Mouse (Mus musculus) lung, embryonic 16.5 days (tissue): ENCODE measurements around the gene Mpg. TPM values are rescaled to one million over a fixed set of nuclear protein-coding genes. Genes with fewer than 3 reads are reported as not detected.

Experiments
- ATAC-seq: fragments of 200-750 bp; cut with Nextera tagmentation; 2 replicates; pipeline ENCODE4 v1.8.0; 2017; ENCODE audit warnings: low read depth, mild to moderate bottlenecking, moderate library complexity
- H3K27ac ChIP-seq: fragments of 300-500 bp; sonication (generic); 2 replicates; pipeline ENCODE4 v1.5.1; 2014; ENCODE audit warnings: mild to moderate bottlenecking, control low read depth, low read length
- H3K27me3 ChIP-seq: fragments of 300-500 bp; sonication (generic); 2 replicates; pipeline ENCODE4 v1.6.1; 2014; ENCODE audit warnings: low read depth, low read length, mixed read lengths; ENCODE audit not compliant: control insufficient read depth, insufficient read depth
- H3K36me3 ChIP-seq: fragments of 300-500 bp; sonication (generic); 2 replicates; pipeline ENCODE4 v1.6.1; 2014; ENCODE audit warnings: low read length; ENCODE audit not compliant: control insufficient read depth, insufficient read depth
- H3K4me1 ChIP-seq: fragments of 300-500 bp; sonication (generic); replicated peaks from 2 replicates; pipeline ENCODE4 v1.6.1; 2014; ENCODE audit warnings: low read length, mixed read lengths; ENCODE audit not compliant: control insufficient read depth, insufficient read depth
- H3K4me2 ChIP-seq: fragments of 300-500 bp; sonication (generic); 2 replicates; pipeline ENCODE4 v1.6.1; 2014; ENCODE audit warnings: low read depth, low read length, control low read depth
- H3K4me3 ChIP-seq: fragments of 300-500 bp; sonication (generic); 2 replicates; pipeline ENCODE4 v1.5.1; 2014; ENCODE audit warnings: mild to moderate bottlenecking, low read length, control low read depth
- H3K9ac ChIP-seq: fragments of 300-500 bp; sonication (generic); 2 replicates; pipeline ENCODE4 v1.6.1; 2014; ENCODE audit warnings: low read length, control low read depth
- H3K9me3 ChIP-seq: fragments of 300-500 bp; sonication (generic); 2 replicates; pipeline ENCODE4 v1.6.1; 2016; ENCODE audit warnings: low read length; ENCODE audit not compliant: control insufficient read depth
- WGBS: fragments of 180-500 bp; shearing (Covaris S2); extraction: QIAGEN DNeasy Blood & Tissue Kit; methylation state at CpG from one replicate; pipeline ENCODE4 v1.1.7; 2014; 5-methylcytosine and 5-hydroxymethylcytosine counted together
- polyA plus RNA-seq: library from polyadenylated mRNA; unstranded; fragments of >200 nt; fragmentation: Nextera tagmentation; extraction: Ambion mirVana; gene quantifications from 2 replicates; pipeline ENCODE4 v1.2.1, GENCODE M21; 2015

Gene Mpg
- polyA plus RNA-seq, 1 experiment from 2014 or later = 37.9 TPM

- no peak overlapping the region for H3K4me3 ChIP-seq
- H3K4me2 ChIP-seq = no peak overlapping the region
- H3K9ac ChIP-seq = no peak overlapping the region
- H3K27ac ChIP-seq = no peak overlapping the region
- no peaks in the 10 kb centered on the region for H3K4me1 ChIP-seq
- H3K9me3 ChIP-seq = no peaks in the 10 kb centered on the region
- WGBS = 73% methylated on average over 12 of the region's 12 CpGs
- no peak for ATAC-seq
- H3K36me3 ChIP-seq = no peaks in the 10 kb centered on the region
- H3K27me3 ChIP-seq = peaks cover 8% of the 10 kb centered on the region
Measured at GRCm38 (mm10) chr11:32278458-32278957, 52.2 kb downstream of the Mpg start.

GRCm38 (mm10) chr11:32280646-32281045 is 54.3 kb downstream of the Mpg start:
- H3K4me3 ChIP-seq = no peak overlapping the region
- H3K36me3 ChIP-seq = no peaks in the 10 kb centered on the region
- no peaks in the 10 kb centered on the region for H3K4me1 ChIP-seq
- H3K4me2 ChIP-seq = no peak overlapping the region
- no peak overlapping the region for H3K9ac ChIP-seq
- no peak for ATAC-seq
- no peak overlapping the region for H3K27ac ChIP-seq
- H3K27me3 ChIP-seq = peaks cover 8% of the 10 kb centered on the region
- no peaks in the 10 kb centered on the region for H3K9me3 ChIP-seq
- 55% methylated on average over 2 of the region's 2 CpGs for WGBS

GRCm38 (mm10) chr11:32281416-32282144 is 55.3 kb downstream of the Mpg start:
- Histone ChIP-seq H3K27ac (no peak overlapping the region), H3K4me1 (no peaks in the 10 kb centered on the region), H3K4me2 (no peak overlapping the region), H3K4me3 (no peak overlapping the region), H3K9ac (no peak overlapping the region), H3K36me3 (no peaks in the 10 kb centered on the region), H3K9me3 (no peaks in the 10 kb centered on the region), H3K27me3 (peaks cover 8% of the 10 kb centered on the region)
- ATAC-seq = no peak
- 59% methylated on average over 1 of the region's 1 CpGs for WGBS

Other genes with a start within 250 kb of the Mpg start
- gene Nsg2, start 226.0 kb upstream of the Mpg start, polyA plus RNA-seq = 1.6 and 3.0 TPM in 2 replicates
- 0.06 and 0.23 TPM in 2 replicates for gene Il9r, start 26.2 kb upstream of the Mpg start, polyA plus RNA-seq
- gene Snrnp25, start 21.1 kb upstream of the Mpg start, polyA plus RNA-seq = 49.2 and 52.1 TPM in 2 replicates
- gene Rhbdf1, start 4.2 kb upstream of the Mpg start, polyA plus RNA-seq = 70.9 and 71.2 TPM in 2 replicates
- 45.2 and 46.2 TPM in 2 replicates for gene Nprl3, start 41.2 kb downstream of the Mpg start, polyA plus RNA-seq
- gene Hba-x, start 49.9 kb downstream of the Mpg start, polyA plus RNA-seq = 64.4 and 68.2 TPM in 2 replicates
- gene Hba-a1, start 57.0 kb downstream of the Mpg start, polyA plus RNA-seq = 8,555 and 10,091 TPM in 2 replicates
- gene Hbq1b, start 60.5 kb downstream of the Mpg start, polyA plus RNA-seq = 1.8 and 2.8 TPM in 2 replicates
- gene Hba-a2, start 70.0 kb downstream of the Mpg start, polyA plus RNA-seq = 22,746 and 25,203 TPM in 2 replicates
- gene Hbq1a, start 73.6 kb downstream of the Mpg start, polyA plus RNA-seq = 0.46 and 1.1 TPM in 2 replicates
- gene Sh3pxd2b, start 121.3 kb downstream of the Mpg start, polyA plus RNA-seq = 23.4 and 23.6 TPM in 2 replicates
- gene Ubtd2, start 228.9 kb downstream of the Mpg start, polyA plus RNA-seq = 38.2 and 42.0 TPM in 2 replicates